In genomic region chr3:30512459-30513030, GRCm38 (mm10) we compare ENCODE assay signal across 12 mouse cellular contexts. TPM values are rescaled to one million over a fixed set of nuclear protein-coding genes. Genes with fewer than 3 reads are reported as not detected.
A peak's percentile ranks its signal among the peaks of the same experiment; 100 is the strongest.
DNase-seq lines count a peak whose midpoint lies in the region; ATAC-seq and TF ChIP-seq lines count a peak whose summit lies in the region.
"Had no signal": no experiment of that assay in that cellular context is flagged by ENCODE, and none has a peak within 500 bp of the region (broad histone marks: within the 10 kb centered on the region; RNA-seq: fewer than 3 reads in every experiment).

No protein-coding gene starts in this region.

- no peak for TF ChIP-seq POLR2A in thymus, adult 2 months (IDR thresholded peaks at IDR 0.05; ENCODE audit: control insufficient read depth, extremely low read depth, insufficient read depth, low read length, poor library complexity)

- no peak for TF ChIP-seq CTCF in thymus, adult 2 months (IDR thresholded peaks at IDR 0.05; ENCODE audit: borderline replicate concordance, control insufficient read depth, extremely low read depth, insufficient read depth, low read length, poor library complexity)

- H3K27ac ChIP-seq in midbrain, embryonic 10.5 days (replicated peaks) = no peak overlapping the region
- H3K27ac ChIP-seq in midbrain, embryonic 15.5 days = no peak overlapping the region
- peak overlapping the region; percentile 81; the same call in 1 of the 2 replicates for H3K27ac ChIP-seq in stomach, embryonic 15.5 days
- H3K27ac ChIP-seq in thymus, adult 2 months (ENCODE audit: control insufficient read depth, insufficient read depth, low read length) = no peak overlapping the region
- H3K27ac ChIP-seq: midbrain, embryonic 12.5 days had no signal

- ATAC-seq in midbrain, embryonic 15.5 days (replicated peaks) = no peak
- no peak for ATAC-seq in stomach, embryonic 15.5 days (ENCODE audit: insufficient read depth, low FRiP score, low read depth)

- peak; percentile 13 to 15 for DNase-seq in cerebellum, postnatal 10 days
- no peak for DNase-seq in cerebellum, adult 11-12 months
- peak; percentile 36 for DNase-seq in midbrain, embryonic 10.5 days (ENCODE audit: low spot score)
- peak; percentile 20 for DNase-seq in kidney, postnatal 14 days
- DNase-seq in thymus, adult 2 months = no peak
- DNase-seq in urinary bladder, adult 18-20 months (ENCODE audit: low spot score in 2 of 2) = no peak
- DNase-seq: adrenal gland, postnatal 25 days; heart, postnatal 14 days; liver had no signal

- no peaks in the 10 kb centered on the region for H3K9me3 ChIP-seq in midbrain, embryonic 10.5 days (replicated peaks)
- H3K9me3 ChIP-seq in midbrain, embryonic 15.5 days = no peaks in the 10 kb centered on the region
- H3K9me3 ChIP-seq in stomach, embryonic 15.5 days = no peaks in the 10 kb centered on the region
- H3K9me3 ChIP-seq: midbrain, embryonic 12.5 days had no signal

- H3K9ac ChIP-seq in midbrain, embryonic 15.5 days = no peak overlapping the region
- H3K9ac ChIP-seq in stomach, embryonic 15.5 days = no peak overlapping the region
- H3K9ac ChIP-seq: midbrain, embryonic 12.5 days had no signal

- H3K4me3 ChIP-seq in midbrain, embryonic 10.5 days = peak overlapping the region; percentile 7; the same call in 1 of the 2 replicates
- no peak overlapping the region for H3K4me3 ChIP-seq in midbrain, embryonic 15.5 days
- H3K4me3 ChIP-seq in stomach, embryonic 15.5 days (replicated peaks) = no peak overlapping the region
- no peak overlapping the region for H3K4me3 ChIP-seq in thymus, adult 2 months (ENCODE audit: control insufficient read depth, insufficient read depth, low read length)
- H3K4me3 ChIP-seq: midbrain, embryonic 12.5 days had no signal

- no peaks in the 10 kb centered on the region for H3K36me3 ChIP-seq in midbrain, embryonic 10.5 days
- no peaks in the 10 kb centered on the region for H3K36me3 ChIP-seq in midbrain, embryonic 15.5 days (replicated peaks)
- H3K36me3 ChIP-seq in stomach, embryonic 15.5 days = no peaks in the 10 kb centered on the region
- no peaks in the 10 kb centered on the region for H3K36me3 ChIP-seq in thymus, adult 2 months (ENCODE audit: control insufficient read depth, insufficient read depth, low read length)
- H3K36me3 ChIP-seq: midbrain, embryonic 12.5 days had no signal

- peaks cover 74% of the 10 kb centered on the region for H3K4me1 ChIP-seq in midbrain, embryonic 10.5 days
- peaks cover 49% of the 10 kb centered on the region for H3K4me1 ChIP-seq in midbrain, embryonic 15.5 days
- peaks cover 5% of the 10 kb centered on the region; the same call in 1 of the 2 replicates for H3K4me1 ChIP-seq in stomach, embryonic 15.5 days
- peaks cover 7% of the 10 kb centered on the region for H3K4me1 ChIP-seq in thymus, adult 2 months (replicated peaks; ENCODE audit: control insufficient read depth, insufficient read depth, low read length)

- 1% methylated on average over 12 of the region's 12 CpGs for WGBS in midbrain, embryonic 10.5 days
- 11% methylated on average over 12 of the region's 12 CpGs for WGBS in midbrain, embryonic 15.5 days
- WGBS in stomach, embryonic 15.5 days = 36% methylated on average over 12 of the region's 12 CpGs
- WGBS in thymus, adult 2 months = 38% methylated on average over 12 of the region's 12 CpGs

- peaks cover 79% of the 10 kb centered on the region for H3K27me3 ChIP-seq in midbrain, embryonic 10.5 days (ENCODE audit: low read depth, poor library complexity, severe bottlenecking)
- H3K27me3 ChIP-seq in midbrain, embryonic 15.5 days (replicated peaks) = peaks cover 57% of the 10 kb centered on the region
- H3K27me3 ChIP-seq in stomach, embryonic 15.5 days (replicated peaks) = peaks cover 23% of the 10 kb centered on the region
- peaks cover 29% of the 10 kb centered on the region for H3K27me3 ChIP-seq in thymus, adult 2 months (ENCODE audit: control insufficient read depth, insufficient read depth, low read length)

- no peak overlapping the region for H3K4me2 ChIP-seq in midbrain, embryonic 15.5 days
- H3K4me2 ChIP-seq in stomach, embryonic 15.5 days = peak overlapping the region; percentile 23; the same call in 1 of the 2 replicates

RNA-seq across cellular contexts. Expression of gene Mecom, which starts 35.3 kb away (rescaled TPM):
- polyA plus RNA-seq in midbrain, embryonic 10.5 days (2016; fragmentation: Nextera tagmentation; extraction: Ambion mirVana) = 22.6 and 34.8 TPM in 2 replicates
- 4.4 and 5.2 TPM in 2 replicates for polyA plus RNA-seq in midbrain, embryonic 15.5 days (2015; fragmentation: Nextera tagmentation; extraction: Ambion mirVana)
- polyA plus RNA-seq in stomach, embryonic 15.5 days (2015; fragmentation: Nextera tagmentation; extraction: Ambion mirVana) = 46.4 and 53.0 TPM in 2 replicates
- polyA plus RNA-seq in thymus, adult 2 months (2012; rRNA removed) = 0.54 and 0.92 TPM in 2 replicates

Comparison
In these comparisons a context has a peak if more than half of its experiments do, and no peak if none do; other contexts are left out.
1. DNase-seq: peak in cerebellum, postnatal 10 days (2 of 2), midbrain, embryonic 10.5 days (single experiment) and kidney, postnatal 14 days (single experiment); none in cerebellum, adult 11-12 months (single experiment), thymus, adult 2 months (single experiment) and urinary bladder, adult 18-20 months (0 of 2).